Mouse (Mus musculus) T-helper 1 cell (primary cell): ENCODE results near the gene 1700016K19Rik.
"Not testable (repeated sequence)": the region's sequence is repeated elsewhere in the genome, so short reads cannot be mapped to it uniquely, and the experiment has no call there.

Source experiments
- in situ Hi-C: fragments of 300-600 bp; cut with MboI, MseI; formaldehyde crosslinking; loops from one replicate; pipeline ENCODE4 v1.15.1; 2025; ENCODE audit warnings: high pct_unique_total_duplicates

1700016K19Rik gene

DNA sequence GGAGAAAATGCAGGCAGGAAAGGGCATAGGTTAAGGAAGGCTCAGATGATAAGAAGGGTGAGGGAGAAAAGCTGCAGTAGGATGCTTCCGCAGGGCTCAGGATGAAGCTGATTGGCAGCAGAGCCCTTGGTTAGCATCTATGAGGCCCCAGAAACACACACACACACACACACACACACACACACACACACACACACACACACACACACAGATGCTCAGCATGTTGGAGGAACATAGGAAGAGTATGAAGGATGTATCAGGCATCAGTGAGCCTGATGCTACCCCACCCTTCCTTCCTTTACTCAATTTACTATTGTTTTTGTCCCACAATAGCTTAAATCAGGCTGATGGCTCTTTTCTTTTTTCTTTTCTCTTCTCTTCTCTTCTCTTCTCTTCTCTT, 15.1 kb upstream of the 1700016K19Rik start:
- in situ Hi-C loops = no loop called here

DNA sequence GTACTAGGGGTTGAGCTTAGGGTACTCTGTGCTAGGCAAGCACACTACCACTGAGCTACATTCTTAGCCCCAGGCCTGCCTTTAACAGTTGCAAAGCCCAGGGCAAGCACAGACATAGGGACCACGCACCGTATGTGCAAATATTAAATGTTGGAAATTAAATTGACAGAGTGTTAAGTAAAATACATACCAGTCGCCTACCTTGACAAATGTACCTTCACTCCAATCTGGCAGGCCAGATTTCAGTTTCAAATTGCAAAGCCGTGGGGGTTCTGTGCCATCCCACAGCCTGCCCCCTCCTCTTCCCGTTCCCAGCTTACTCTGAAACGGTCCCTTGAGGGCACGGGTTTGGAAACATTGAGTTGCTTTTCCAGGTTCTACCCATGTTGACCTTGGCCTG, 13.8 kb upstream of the 1700016K19Rik start:
- in situ Hi-C loops = no loop called here

DNA sequence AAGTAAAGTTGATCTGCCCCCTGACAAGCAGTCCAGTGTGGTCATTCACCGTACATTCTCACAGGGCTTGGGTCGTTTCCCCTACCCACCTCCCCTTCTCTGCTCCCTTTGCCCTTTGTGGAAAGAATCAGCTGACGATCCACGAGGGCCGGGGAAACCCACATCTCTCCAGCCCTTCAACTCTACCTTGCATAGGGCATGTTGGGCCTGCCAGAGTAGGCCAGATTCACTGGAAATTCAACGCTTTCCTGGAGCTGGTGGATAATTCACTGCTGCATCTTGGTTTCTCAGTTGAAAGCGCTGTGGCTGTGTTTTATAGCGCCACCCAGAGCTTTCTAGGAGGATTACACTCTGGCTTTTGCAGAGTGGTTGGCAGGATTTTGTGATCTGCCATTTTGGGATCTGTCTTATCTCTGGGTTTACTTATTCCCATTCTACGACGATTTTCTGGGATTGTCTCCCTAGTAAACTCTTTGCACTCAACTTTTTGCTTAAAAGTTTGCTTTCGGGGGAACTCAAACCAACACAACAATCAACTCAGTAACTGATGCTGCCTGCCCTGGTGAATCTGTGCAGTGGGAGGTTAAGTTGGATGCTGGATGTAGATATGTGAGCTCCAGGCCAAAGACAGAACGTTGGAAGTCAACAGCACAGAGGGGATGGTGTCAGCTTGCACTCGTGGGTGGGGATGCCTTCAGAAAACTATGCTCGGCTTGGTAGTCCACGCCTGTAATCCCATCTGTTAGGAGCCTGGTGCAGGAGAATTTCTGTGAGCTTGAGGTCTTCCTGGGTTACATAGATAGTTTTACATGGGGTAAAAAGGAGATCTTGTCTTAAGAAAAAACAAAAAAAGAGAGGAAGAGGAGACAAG, 8.5 kb upstream of the 1700016K19Rik start:
- in situ Hi-C loops = no loop called here

DNA sequence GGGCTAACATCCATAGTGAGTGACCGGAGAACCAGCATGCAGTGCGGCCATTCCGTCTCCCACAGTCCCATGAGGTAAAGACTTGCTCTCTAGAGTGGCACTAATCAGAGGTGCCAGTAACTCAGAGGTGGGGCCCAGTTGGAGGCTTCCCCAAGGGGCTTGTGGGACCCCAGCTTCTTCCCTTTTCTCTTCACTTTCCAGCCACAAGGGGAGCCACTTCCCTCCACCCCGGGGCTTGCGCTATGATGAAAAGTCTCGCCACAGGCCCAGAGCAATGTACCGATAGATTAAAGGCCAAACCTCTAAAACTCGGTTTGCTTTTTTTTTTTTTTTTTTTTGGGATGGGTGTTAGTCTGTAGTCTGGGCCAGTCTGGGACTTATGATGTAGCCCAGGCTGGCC, 7.8 kb upstream of the 1700016K19Rik start:
- in situ Hi-C loops = no loop called here

DNA sequence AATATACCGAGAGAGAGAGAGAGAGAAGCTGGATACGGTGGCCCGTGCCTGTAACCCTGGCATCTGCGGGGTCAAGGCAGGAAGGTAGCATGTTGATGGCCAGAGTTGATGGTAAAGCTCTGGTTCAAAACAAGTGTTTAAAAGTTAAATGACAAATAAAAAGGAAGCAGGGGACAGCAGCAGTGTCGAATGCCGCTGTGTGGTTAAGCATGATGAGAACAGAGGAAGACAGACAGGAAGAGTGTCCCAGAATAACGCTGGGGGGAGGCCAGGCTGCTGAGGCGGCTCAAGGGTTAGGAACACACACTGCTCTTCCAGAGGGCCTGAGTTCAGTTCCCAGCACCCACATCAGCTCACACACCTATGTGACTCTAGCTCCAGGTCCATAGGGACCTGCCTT, 7.2 kb upstream of the 1700016K19Rik start:
- in situ Hi-C loops = no loop called here

DNA sequence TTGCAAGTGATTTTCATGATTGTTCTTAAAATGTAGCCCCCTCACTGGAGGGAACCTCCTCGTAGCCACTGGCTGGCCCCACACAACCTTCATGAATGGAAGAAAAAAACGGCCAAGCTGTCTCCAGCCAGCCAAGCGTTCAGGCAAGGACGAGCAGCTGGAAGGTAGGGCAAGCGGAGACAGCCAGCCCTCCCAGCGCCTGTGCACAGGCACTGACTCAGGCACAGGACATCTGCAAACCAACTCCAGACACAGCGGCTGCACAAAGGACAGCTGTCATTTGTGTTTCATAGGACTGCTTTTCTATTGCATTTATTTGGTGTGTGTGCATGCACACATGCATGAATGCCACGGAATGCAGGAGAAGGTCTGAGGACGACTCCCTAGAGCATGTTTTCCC, 5.4 kb upstream of the 1700016K19Rik start:
- in situ Hi-C loops = no loop called here

DNA sequence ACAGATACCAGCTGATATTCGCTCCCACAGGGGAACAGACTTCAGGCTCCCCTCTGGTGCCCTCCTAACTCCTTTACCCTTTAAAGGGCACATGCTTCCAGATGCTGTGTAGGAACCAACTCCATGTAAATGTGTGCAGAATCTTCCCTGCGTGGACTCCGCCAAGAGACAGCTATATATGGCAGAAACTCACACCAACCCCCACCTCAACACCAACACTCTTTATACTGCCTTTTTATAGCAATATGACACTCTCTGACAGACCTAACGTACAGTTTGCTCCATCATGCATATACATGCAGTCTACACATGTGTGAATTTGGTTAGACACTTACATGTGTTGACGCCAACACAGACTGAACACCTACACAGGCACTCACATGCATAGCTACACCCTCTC, 989 bp downstream of the 1700016K19Rik start:
- in situ Hi-C loops = no loop called here

DNA sequence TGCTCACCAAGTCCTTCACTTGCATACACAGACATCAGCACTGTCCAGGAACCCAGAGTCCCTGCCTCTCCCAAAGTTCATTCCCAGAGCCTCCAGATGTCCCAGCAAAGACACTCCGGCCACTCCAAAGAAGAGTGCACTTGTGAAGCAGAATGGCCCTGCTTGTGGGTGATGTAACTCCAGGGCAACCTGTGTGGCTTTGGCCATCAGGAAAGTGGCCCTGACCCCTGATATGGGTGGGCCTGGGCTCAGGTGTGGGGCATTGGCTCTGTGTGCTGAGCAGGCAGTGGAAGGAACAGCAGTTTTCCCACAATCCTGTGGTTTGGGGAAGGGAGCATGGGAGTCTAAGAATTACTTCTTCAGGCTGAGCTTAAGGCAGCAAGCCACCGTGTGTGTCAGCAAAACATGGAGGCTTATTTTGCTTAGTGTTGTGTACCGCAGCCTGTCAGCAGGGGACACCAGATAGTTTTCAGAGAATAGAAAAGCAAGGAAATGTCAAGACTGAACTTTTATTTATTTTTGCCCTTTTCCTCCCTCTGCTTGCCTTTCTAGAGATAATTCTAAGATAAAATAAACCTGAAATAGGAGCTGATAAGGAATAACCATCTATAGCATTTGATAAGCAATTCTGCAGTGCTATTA, 1.6 kb downstream of the 1700016K19Rik start:
- in situ Hi-C loops = no loop called here

DNA sequence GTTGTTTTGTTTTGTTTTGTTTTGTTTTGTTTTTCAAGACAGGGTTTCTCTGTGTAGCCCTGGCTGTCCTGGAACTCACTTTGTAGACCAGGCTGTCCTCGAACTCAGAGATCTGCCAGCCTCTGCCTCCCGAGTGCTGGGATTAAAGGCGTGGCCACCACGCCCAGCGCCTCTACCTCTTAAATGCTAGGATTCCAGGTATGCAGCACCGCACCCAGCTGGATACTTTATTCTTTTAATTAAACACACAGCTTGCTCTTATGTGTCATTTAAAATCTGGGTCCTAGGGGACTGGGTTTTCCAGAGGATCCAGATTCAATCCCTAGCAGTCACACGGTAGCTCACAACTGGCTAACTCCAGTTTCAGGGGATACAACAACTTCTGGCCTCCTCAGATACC, 4.6 kb downstream of the 1700016K19Rik start:
- in situ Hi-C loops = not testable (repeated sequence)

DNA sequence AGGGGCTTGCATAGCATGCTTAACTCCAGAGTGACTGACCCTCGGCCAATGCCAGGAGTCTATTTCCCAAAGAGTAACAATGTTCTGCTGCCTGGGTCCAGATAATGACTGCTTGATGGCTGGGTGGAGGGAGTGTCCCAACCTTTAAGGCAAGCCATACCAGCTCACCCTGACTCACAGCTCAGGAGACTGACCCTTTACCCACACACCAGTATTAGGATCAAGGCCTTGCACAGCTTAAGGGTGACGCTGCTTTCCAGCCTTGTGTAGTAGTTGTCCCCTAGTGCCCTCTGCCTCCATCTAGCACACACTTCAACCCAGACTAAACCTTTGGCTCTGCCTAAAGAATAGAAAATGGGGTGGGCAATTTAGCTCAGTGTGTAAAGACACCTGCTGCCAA, 8.4 kb downstream of the 1700016K19Rik start:
- in situ Hi-C loops = no loop called here

DNA sequence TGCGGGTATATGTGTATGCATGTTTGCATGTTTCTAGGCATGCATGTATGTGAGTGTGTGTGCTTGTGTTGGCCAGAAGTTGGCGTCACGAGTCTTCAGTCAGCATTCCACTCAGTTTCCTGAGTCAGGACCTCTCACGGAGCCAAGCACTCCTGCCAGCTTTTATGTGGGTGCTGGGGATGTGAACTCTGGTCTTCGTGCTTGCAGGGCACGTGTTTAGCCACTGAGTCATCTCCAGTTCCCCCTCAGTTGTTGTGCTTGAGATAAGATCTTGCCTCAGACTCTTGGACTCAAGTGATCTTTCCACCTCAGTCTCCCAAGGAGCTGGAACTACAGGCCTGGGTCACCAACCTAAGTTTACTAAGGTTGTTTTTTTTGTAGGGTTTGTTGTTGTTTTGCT, 9.4 kb downstream of the 1700016K19Rik start:
- in situ Hi-C loops = no loop called here

DNA sequence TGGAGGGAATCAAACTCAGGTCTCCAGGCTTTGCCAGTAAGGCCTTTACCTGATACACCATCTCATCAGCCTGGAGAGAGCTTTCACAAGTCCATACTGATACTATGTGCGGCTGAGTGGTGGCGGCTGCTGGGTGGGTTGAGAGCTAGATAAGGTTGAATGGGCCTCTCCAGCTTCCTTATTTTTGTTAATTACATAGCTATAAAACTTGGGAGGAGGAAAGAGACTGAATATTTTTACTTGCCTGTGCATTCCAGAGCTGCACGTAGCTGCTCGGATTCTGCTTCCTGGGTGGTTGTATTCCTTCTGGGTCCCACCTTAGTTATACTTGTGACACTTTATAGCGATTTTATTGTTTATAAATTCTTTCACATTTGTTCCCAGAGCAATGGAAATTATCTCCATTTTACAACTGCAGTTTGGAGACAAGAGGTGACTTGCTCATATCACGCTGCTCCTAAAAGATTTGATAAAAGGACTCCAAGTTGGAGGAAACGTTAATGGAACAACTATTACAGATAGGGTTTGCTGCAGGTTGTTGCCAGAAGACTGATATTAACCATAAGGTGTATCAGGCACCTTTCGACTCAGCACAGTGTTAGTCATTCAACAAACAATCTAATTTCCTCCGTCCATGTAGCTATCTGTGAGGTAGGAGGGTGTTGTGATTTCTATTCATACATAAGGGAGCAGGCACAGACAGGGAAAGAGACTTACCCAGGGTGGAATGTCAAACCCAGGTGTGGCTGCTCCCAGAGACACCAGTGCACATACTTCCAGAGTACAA, 11.3 kb downstream of the 1700016K19Rik start:
- in situ Hi-C loops = no loop called here

DNA sequence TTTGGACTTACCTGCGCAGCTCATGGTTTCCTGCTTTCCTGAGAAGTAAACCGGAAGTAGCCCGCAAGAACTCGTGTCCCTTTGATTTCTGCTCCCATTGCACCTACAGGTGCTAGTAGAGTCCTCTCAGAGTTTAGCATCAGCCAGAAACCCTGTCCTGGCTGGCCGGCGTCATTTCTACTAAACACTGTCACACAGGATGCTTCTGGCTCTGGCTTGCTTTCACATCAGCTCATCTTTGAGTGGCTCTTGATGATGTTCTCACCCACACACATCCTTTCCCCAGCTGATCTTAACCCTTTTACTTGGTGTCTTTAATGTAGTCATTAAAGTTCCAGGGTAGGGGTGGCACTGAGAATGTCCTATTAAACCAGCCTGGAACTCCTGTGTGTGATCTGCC, 15.5 kb downstream of the 1700016K19Rik start:
- in situ Hi-C loops = loop anchor here (5.0 kb wide), 1 partner anchor 48 kb away; no protein-coding TSS in a partner anchor

DNA sequence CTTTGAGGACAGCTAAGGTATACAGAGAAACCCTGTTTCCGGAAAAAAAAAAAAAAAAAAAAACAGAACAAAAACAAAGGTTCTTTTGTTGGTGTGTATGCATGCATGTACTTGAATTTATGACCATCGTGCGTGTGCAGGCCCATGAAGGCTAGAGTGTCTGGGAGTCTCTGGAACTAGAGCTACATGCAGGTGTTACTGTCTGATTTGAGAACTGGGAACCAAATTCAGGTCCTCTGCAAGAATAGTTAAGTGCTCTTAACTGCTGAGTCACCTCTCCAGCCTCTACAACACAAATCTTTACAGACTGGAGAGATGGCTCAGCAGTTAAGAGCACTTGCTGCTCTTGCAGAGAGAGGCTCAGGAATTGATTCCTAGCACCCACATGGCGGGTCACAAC, 16.1 kb downstream of the 1700016K19Rik start:
- in situ Hi-C loops = loop anchor here (5.0 kb wide), 1 partner anchor 49 kb away; no protein-coding TSS in a partner anchor

DNA sequence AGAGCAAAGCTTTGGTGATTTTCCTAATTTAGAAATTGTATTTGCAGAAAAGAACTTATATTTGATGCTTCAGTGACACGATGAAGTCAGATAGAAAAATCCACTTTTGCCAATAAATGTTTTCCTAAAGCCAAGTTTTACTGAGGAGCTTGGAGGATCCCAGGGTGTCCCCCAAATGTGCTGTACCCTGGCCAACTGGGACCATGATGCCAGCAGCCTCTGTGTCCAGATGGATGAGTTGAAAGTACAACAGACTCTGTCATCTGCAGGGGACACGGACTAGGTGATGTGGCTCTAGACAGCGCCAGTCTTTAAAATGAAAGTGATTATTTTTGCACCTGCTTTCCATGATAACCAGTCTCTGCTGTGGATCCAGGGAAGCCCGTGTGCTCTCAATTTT, 20.2 kb downstream of the 1700016K19Rik start:
- in situ Hi-C loops = loop anchor here (5.0 to 10.0 kb wide), 2 partner anchors 53 to 475 kb away; no protein-coding TSS in a partner anchor

DNA sequence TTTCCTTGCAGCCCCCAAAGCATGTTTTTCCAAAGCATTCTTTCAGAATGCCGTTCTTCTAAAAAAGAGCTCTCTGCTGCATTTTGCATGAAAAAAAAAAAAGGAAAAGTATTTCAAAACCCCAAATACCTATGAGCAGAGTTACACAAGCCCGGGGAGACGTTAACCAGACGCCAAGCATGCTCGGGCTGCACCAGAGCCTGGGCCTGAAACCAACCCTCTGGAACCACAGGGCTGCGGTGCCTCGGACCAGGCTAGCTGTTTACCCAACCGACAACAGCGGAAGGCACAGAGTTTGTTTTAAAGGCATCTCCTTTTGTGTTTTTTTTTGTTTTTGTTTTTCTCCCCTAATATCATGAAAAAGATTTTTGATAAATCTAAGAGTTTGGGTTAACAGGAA, 21.2 kb downstream of the 1700016K19Rik start:
- in situ Hi-C loops = loop anchor here (10.0 kb wide), 1 partner anchor 474 kb away; no protein-coding TSS in a partner anchor

DNA sequence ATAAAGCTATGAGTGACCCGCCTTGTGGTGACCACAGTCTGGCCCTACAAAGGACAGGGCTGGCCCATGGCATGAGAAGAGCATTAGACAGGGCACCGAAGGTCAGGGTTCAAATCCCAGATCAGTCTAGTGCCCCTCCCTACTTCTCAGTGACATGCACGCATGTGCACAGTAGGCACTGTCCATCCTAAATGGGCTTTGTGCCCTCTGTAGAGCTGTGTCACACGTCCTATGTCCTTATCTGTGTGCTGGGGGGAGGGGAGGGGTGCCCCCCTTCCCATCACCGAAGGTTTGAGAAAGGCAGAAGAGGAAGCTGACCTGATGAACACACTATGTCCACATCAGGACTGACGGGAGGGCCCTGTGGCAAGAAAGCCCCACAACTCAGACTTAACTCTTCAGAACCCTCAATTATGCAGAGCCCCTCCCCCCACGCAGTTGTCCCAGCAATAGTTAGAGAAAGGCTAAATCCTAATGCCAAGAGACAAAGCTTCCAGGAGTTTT, 25.4 kb downstream of the 1700016K19Rik start:
- in situ Hi-C loops = loop anchor here (10.0 kb wide), 1 partner anchor 470 kb away; no protein-coding TSS in a partner anchor

DNA sequence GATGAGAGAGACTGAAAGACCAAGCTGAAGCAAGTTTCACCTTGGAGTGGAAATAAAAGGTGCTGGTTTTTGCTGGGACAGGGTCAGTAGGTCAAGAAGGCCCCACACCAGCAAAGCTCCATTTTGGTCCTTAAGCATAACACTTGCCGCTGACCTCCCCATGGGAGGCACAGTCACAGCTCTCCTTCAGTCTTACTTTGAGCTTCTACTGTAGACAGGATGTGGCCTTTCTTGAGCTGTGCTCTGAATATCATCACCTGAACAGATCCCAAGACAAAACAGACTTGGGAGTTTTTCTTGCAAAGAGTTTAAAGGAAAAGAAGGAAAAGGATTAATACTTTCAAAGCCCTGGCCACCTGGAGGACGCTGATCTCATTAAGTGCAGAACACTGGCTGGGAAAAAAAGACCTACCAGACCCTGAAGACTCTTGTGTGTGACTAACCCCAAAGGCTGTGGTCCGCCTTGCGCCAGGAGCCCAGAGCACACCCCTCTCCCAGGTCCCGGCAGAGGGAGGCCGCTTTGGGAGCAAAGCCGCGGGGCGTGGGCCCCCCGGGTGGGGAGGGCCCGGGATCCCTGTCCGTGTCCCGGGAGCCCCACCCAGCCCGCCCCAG, 26.9 kb downstream of the 1700016K19Rik start:
- in situ Hi-C loops = loop anchor here (10.0 kb wide), 1 partner anchor 468 kb away; no protein-coding TSS in a partner anchor

DNA sequence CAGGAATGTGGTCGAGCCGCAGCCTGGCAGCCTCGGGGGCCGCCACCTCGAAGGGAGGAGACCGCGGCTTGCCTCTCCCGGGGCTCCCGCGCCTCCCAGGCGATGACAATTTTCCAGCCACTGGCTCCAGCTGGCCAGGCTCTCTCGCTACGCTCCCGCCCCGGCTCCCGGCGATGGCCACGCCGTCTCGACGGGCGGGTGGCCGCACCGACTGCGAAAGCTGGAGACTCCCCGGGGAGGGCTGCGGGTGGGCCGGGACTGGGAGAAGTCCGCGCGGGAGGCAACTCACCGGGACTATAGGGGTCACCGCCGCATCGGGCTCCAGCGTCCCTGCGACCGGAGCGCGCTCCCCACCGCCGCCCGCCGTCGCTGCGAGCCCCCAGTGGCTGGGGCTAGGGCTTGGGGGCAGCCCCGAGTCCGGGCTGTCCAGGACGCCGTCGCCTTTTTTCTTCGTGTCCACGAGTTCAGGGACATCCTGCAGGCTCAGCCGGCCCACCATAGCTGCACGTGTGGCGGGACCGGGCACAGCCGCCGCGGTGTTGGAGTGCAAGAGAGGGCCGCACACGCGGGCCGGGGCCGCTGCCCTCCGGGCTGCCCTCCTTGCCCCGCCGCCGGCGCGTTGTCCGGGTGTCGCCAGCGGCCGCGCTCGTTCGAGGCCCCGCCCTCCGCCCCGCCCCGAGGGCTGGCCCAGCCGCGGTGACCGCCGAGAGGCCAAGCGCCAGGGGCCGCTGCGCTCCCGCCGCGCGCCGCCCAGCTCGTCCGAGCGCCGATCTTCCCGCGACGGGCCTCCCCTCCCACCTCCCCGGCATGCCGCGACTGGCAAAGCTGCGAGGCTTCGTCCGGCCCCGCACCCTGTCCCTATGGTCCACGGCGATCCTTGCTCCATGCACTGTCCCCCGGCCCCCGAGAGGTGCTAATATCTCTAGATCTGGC, 27.7 kb downstream of the 1700016K19Rik start, which contains the start of gene Rflnb:
TSS of gene Rflnb (minus strand) at position 644 of the 933 bp plus-strand sequence.
- in situ Hi-C loops = loop anchor here (10.0 kb wide), 1 partner anchor 467 kb away; no protein-coding TSS in a partner anchor

DNA sequence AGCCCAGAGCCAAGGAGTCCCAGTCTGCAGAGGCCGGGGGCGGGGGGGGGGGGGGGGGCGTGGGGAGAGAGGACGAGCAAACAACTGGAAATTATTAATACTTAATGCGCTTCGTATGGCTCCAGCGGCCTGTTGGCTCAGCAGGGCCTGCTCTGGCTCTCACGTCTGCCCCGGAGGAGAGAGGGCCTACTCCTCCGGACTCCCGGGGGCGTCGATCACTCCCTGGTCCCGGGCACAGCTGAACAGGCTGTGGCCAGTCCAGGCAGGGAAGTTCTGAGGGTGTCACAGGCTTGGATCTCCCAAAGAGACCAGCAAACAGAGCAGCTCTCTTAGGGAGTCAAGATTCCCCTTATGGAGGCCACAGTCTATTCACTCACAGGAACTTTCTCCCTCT, 28.4 kb downstream of the 1700016K19Rik start:
- in situ Hi-C loops = loop anchor here (10.0 kb wide), 1 partner anchor 467 kb away; no protein-coding TSS in a partner anchor
